Mouse (Mus musculus) testis, adult 2 months (tissue): Measurements from ENCODE around the gene Calm1.

Experiments
- CTCF ChIP-seq: fragments of 200-500 bp; IDR thresholded peaks from 2 replicates; pipeline ENCODE4 v1.5.1; 2012; ENCODE audit warnings: low read depth, mild to moderate bottlenecking, inconsistent platforms, low read length, moderate library complexity; ENCODE audit not compliant: control insufficient read depth, insufficient read depth, insufficient replicate concordance
- POLR2A ChIP-seq: fragments of 200-500 bp; IDR thresholded peaks from 2 replicates; pipeline ENCODE4 v1.6.1; 2012; ENCODE audit warnings: low read depth, mild to moderate bottlenecking, inconsistent platforms, low read length, moderate library complexity; ENCODE audit not compliant: control insufficient read depth

DNA sequence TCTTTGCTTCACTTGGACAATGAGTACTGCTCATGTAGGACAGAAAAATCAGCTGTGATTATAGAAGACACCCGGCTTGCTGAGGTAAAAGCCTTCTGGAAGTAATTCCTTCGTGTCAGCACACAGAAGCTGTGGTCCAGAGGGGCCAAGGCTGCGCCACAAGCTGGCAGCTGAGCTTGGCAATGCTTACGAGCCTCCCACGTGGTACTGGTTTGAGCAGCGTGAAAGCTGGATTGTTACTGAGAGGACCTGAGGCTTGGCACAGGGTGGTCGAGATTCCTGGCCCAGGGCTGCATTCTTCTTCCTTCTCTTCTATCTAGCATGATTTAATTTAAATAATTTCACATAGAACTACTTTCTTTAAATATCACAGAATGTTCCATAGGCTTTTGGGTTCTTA is 2.4 kb upstream of the Calm1 start:
- no peak for TF ChIP-seq POLR2A
- TF ChIP-seq CTCF: no peak
